Mouse (Mus musculus) thymus, postnatal 36 days (tissue): ENCODE measurements at regions not wholly inside any gene's neighbourhood (a gene's known extent, or its start where the extent isn't known, plus 50 kb on each side); places are given as distances from the start of the nearest gene placed in this dataset.

Experiments
- DNase-seq, 2 experiments: peaks; one replicate each; pipeline ENCODE4 v3.0.0; 2022; ENCODE audit warnings: mixed read lengths in 2 of 2

- no peak for DNase-seq
Observed at GRCm38 (mm10) chr5:74882563-74882962, 162.0 kb downstream of the Chic2 start.

GRCm38 (mm10) chr5:74880669-74881226, 163.8 kb downstream of the Chic2 start:
- no peak for DNase-seq

- DNase-seq = no peak
Observed at GRCm38 (mm10) chr5:74880048-74880437, 164.5 kb downstream of the Chic2 start.

- no peak for DNase-seq
Observed at GRCm38 (mm10) chr5:74879098-74880047, 165.2 kb downstream of the Chic2 start.

- DNase-seq = no peak
Observed at GRCm38 (mm10) chr5:74877595-74877994, 167.0 kb downstream of the Chic2 start.

GRCm38 (mm10) chr5:74877185-74877584, 167.4 kb downstream of the Chic2 start:
- DNase-seq = no peak

- no peak for DNase-seq
Observed at GRCm38 (mm10) chr5:74874691-74875090, 169.9 kb downstream of the Chic2 start.

GRCm38 (mm10) chr5:74870615-74871014, 167.9 kb upstream of the Lnx1 start:
- no peak for DNase-seq

GRCm38 (mm10) chr5:74867113-74867785, 164.5 kb upstream of the Lnx1 start:
- no peak for DNase-seq

GRCm38 (mm10) chr5:74866697-74867096, 164.0 kb upstream of the Lnx1 start:
- no peak for DNase-seq

GRCm38 (mm10) chr5:74865446-74865845, 162.7 kb upstream of the Lnx1 start:
- no peak for DNase-seq

- no peak for DNase-seq
Observed at GRCm38 (mm10) chr5:74864540-74865157, 161.9 kb upstream of the Lnx1 start.

- no peak for DNase-seq
Observed at GRCm38 (mm10) chr5:74861297-74861696, 158.6 kb upstream of the Lnx1 start.

- DNase-seq = no peak
Observed at GRCm38 (mm10) chr5:74857861-74858260, 155.1 kb upstream of the Lnx1 start.

GRCm38 (mm10) chr5:74857161-74857560, 154.4 kb upstream of the Lnx1 start:
- no peak for DNase-seq

GRCm38 (mm10) chr5:74847824-74848223, 145.1 kb upstream of the Lnx1 start:
- no peak for DNase-seq

GRCm38 (mm10) chr5:74846674-74847073, 144.0 kb upstream of the Lnx1 start:
- DNase-seq = no peak

- DNase-seq = no peak
Observed at GRCm38 (mm10) chr5:74834401-74834800, 131.7 kb upstream of the Lnx1 start.

- no peak for DNase-seq
Observed at GRCm38 (mm10) chr5:74833887-74834286, 131.2 kb upstream of the Lnx1 start.

GRCm38 (mm10) chr5:74832011-74832410, 129.3 kb upstream of the Lnx1 start:
- DNase-seq = no peak

- no peak for DNase-seq
Observed at GRCm38 (mm10) chr5:74830646-74831045, 127.9 kb upstream of the Lnx1 start.

- no peak for DNase-seq
Observed at GRCm38 (mm10) chr5:74829003-74829402, 126.3 kb upstream of the Lnx1 start.

- DNase-seq = no peak
Observed at GRCm38 (mm10) chr5:74827944-74828343, 125.2 kb upstream of the Lnx1 start.
